Mouse (Mus musculus): ENCODE data around the gene Cdyl2. TPM values are rescaled to one million over a fixed set of nuclear protein-coding genes. Genes with fewer than 3 reads are reported as not detected.

The Cdyl2 gene
- total RNA-seq, 4 experiments from 2014 or later = 6.2 to 7.7 (median 7.2) TPM

DNA sequence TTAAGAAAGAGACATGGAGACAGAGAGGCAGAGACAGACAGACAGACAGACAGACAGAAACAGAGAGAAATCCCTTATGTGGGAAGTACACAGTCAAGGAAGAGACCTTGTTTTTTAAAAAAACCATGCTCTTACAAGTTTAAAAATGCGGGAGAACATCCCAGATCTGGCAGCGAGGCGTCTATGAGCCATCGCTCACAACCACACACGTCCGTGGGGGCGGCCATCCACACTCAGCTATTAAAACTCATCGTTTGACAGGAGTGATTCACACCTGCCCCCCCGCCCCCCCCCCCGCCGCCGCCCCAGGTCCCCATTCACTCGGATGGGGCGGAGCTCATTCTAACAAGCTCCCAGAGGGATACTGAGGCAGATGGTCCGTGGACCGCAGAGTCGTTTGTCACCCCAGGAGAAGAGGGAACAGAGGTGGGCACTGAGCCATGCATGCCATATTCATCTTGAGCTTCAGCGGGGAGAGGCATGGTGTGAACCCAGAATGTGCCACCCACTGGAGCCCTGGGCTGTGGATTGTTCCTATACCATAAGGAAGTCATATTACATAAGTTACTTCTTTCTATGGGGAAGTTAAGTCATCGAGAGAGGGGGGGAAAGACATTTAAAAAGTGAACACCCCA, 113.0 kb downstream of the Cdyl2 start:
- DNase-seq = no peak

DNA sequence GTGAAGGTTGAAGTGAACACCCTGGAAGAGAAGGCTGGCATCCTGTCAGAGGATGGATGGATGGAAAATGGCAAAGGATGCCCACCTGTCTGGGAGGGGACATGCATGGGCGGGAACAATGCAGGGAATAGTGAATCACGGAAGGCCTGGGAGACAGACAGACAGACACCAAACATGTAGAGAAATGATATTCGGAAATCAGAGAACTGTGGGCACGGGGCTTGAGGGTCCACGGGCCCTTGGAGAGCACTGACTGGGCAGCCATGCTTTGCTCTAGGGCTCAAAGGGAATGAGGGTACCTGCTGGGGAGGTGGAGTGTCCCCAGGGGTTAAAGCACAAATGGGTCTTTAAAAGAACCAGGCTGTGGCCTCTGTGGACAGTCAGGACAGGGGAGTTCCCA, 113.6 kb downstream of the Cdyl2 start:
- DNase-seq = no peak

DNA sequence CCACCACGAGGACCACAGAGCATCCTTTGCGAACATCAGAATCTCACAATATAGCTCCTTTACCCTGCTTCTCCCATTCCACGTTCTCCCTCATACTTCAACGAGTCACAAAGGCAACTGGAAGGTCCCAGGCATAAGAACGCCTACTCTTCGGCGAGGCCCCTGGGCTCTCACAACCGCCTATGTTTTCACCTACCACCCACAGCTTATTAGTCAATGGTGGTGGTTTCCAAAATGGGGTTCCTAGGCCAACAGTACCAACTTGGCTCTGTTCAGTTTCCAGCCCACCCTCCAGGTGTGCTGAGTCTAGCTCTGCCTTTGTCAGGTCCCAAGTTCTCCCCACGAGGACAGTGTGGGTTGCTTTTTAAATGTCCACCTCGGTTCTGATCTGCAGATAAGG, 114.0 kb downstream of the Cdyl2 start:
- no peak for DNase-seq

DNA sequence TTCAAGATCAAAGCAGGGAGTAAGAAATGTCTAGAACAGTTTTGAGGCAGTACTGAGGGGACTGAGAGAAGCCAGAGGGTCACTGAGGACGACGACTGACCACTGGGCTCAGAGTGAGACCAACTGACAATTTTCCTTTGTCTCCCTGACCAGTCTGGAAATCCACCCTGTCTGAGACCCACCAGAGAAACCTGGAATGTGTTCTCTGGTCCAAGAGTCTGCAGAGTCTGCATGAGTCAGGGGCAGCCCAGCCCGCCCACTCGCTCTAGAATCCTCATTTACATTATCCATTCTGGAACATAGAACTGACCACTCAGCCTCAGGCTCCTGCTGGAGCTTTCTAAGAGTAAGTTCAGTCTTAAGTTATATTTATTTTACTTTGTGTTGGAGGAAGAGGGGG, 114.9 kb downstream of the Cdyl2 start:
- no peak for DNase-seq

DNA sequence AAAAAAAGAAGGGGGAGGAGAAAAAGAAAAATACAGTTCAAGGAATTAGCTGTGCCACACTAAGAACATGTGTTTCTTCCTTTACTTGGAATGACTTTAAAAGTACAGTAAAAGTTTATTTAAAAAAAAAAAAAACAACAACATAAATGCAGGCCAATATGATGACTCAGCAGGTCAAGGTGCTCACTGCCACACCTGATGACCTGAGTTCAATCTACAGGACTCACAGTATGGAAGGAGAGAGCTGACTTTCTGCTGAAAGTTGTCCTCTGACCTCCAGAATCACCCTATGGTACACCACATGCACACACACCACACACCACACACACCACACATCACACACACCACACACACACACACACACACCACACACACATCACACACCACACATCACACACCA, 116.4 kb downstream of the Cdyl2 start:
- no peak for DNase-seq

GRCm38 (mm10) chr8:116614901-116615300, 117.9 kb downstream of the Cdyl2 start:
- DNase-seq = no peak

GRCm38 (mm10) chr8:116606171-116606570, 126.6 kb downstream of the Cdyl2 start:
- DNase-seq = no peak

- no peak for DNase-seq
Observed at GRCm38 (mm10) chr8:116602806-116603205, 130.0 kb downstream of the Cdyl2 start.

DNA sequence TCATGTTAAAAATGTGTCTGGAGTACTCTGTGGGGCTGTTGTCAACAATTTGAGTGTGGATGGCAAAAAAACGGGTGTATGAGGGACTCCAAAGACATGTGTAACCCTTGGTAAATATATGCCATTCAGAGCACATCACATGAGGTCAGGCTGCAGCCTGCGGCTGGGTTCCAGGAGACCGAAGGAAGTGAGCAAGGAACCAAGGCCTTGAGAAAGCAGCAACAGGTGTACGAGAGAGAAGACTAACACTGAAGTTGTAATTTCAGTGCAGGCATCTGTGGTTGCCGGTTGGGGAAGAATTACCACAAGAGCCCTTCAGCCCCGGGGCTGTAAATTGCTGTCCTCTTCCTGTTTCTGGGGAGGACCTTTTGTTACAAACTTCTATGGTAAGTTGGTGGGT, 133.1 kb downstream of the Cdyl2 start:
- no peak for DNase-seq

GRCm38 (mm10) chr8:116591226-116591625, 141.6 kb downstream of the Cdyl2 start:
- DNase-seq = no peak

GRCm38 (mm10) chr8:116590546-116590945, 142.2 kb downstream of the Cdyl2 start:
- DNase-seq = no peak

DNA sequence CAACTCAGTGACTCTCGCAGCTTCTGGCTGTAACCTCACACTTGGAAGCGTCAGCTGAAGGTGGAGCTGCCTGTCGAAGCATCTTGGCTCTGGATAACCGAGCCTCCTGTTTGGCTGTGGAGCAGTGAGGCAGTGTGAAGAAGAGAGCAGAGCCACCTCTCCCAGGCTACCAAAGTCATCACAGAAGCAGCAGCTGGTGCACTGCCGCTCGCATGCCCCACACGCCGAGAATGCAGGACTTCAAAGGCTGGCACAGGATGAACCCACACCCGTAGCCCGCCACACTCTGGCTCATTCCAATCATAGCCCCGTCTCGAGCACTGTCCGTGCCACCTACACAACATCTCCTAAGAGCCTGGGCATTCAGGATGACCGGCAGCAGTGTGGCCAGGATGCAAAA, 142.7 kb downstream of the Cdyl2 start:
- DNase-seq = no peak

GRCm38 (mm10) chr8:116587616-116588468, 144.9 kb downstream of the Cdyl2 start:
- no peak for DNase-seq

DNA sequence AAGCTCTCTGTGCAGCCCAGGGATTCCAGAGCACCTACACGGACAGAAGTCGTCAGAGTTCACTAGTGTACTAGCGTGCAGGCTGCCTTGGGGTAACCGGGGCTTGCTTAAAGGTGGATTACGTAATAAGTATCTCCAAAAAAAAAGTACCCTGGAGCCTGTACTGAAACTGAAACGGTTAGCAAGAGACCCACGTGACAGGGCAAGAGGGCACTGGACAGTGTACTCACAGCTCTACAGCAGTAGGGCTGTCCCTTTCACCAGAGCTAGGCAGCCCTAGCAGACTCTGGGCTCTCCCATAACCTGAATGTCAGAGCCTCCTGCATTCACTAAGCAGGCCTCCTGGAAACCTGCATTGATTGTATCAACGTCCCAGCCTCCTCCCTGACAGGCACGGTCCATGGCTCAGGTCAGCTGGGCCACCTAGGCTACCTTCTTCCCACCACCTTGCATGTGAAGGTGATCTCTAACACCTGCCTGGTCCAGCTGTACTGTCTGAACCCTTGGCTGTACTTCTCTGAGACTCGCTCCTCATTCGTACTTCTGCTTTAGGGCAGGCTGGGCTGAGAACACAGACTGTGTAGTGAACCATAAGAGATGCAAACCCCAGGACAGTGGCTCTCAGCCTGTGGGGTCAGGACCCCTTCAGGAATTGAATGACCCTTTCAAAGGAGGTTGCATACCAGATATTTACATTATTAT, 151.3 kb downstream of the Cdyl2 start:
- no peak for DNase-seq

DNA sequence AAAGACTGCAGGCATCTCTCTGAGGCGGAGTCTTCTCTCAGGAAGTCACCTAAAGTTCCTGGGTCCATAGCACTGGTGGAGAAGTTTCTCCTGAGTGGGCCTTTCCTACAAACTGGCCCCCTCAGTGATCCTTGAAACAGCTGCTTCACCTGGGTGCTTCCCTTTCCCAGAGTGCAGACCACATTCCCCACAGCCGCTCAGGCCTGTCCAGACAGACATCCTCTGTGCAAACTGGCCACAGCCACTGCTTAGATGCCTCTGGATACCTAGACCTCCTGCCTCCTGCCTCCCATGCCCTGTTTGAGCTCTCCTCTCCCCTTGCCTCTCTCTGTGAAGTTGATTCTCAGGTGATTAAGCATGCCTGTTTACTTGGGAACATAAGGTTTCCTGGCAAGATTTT, 156.1 kb downstream of the Cdyl2 start:
- no peak for DNase-seq

GRCm38 (mm10) chr8:116573085-116573484, 159.7 kb downstream of the Cdyl2 start:
- DNase-seq = no peak

GRCm38 (mm10) chr8:116552778-116553177, 180.0 kb downstream of the Cdyl2 start:
- no peak for DNase-seq

DNA sequence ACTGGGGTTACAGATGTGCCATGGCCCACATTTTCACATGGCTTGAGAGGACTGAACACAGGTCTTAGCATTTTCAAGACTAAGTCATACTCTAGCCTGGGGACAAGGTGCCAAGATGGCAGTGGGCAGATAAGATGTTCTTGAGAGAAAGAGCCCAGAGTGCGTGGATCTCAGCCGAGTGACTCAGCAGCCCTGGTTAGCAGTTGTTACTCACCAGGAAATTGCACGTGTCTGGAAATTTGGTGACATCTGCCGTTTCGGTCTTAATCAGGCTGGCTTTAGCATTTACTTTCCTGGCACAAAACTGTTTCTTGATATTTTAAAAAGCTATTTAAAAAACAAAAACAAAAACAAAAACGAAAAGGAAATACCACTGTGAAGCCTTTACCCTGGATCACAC, 180.5 kb downstream of the Cdyl2 start:
- DNase-seq = no peak

GRCm38 (mm10) chr8:116543366-116543765, 189.4 kb downstream of the Cdyl2 start:
- no peak for DNase-seq

- DNase-seq = no peak
Observed at GRCm38 (mm10) chr8:116542842-116543241, 189.9 kb downstream of the Cdyl2 start.

DNA sequence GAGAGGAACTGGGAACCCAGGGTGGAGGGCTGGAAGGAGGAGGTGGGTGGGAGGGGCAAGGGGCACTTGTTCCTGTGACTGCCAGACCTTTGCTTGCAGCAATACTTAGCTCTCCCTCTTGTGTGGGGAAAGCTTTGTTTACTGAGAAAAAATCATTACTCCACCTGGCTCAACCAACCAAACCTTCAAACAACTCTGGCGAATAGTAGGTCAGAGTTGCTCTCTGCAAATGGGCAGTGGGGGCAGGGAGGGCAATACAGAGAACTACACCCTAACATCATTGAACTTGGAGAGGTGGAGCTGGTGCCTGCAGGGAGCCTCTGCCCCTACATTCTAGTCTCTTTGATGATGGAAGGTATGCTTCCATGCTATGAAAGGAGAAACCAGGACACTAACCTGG, 192.7 kb downstream of the Cdyl2 start:
- DNase-seq = no peak

- DNase-seq = no peak
Observed at GRCm38 (mm10) chr8:116538763-116539162, 194.0 kb downstream of the Cdyl2 start.

GRCm38 (mm10) chr8:116536786-116537185, 196.0 kb downstream of the Cdyl2 start:
- DNase-seq = no peak

DNA sequence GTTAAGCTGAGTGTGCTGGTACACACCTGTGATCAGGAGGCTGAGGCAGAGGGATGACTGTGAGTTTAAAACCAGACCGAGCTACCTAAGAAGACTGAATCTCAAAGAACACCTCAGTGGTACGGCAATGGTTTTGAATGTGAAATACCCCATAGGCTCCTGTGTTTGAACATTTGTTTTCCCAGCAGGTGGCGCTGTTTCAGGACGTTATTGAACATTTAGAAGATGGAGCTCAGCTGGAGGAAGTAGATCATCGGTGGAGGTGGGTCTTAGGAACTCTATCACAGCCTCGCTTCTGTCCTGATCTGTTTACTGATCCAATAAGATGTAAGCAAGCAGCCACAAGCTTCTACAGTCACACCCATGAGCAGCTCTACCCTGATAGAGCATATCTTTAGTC, 199.7 kb downstream of the Cdyl2 start:
- no peak for DNase-seq

Data from adrenal gland, adult 8-10 months (tissue).